Mouse (Mus musculus): ENCODE results near the gene Cnn1. TPM values are rescaled to one million over a fixed set of nuclear protein-coding genes. Genes with fewer than 3 reads are reported as not detected.

Gene Cnn1
- total and polyA plus RNA-seq, 3 experiments = 8.4 to 26.5 (median 8.6) TPM

GRCm38 (mm10) chr9:22089986-22090385 lies 9.0 kb upstream of the Cnn1 start:
- 69% methylated on average over 7 of the region's 7 CpGs for WGBS
- Histone ChIP-seq H3K36me3 (ENCODE audit: control insufficient read depth, insufficient read depth, low read length) (no peaks in the 10 kb centered on the region), H3K4me3 (no peak overlapping the region), H3K9ac (ENCODE audit: low read depth, low read length) (no peak overlapping the region), H3K27me3 (ENCODE audit: control insufficient read depth, insufficient read depth, low read length) (no peaks in the 10 kb centered on the region), H3K79me2 (replicated peaks; ENCODE audit: control insufficient read depth, insufficient read depth, low read length) (no peaks in the 10 kb centered on the region), H3K27ac (no peak overlapping the region), H3K4me1 (ENCODE audit: control insufficient read depth, insufficient read depth, low read length) (peaks cover 1% of the 10 kb centered on the region; the same call in 1 of the 2 replicates)
- TF ChIP-seq POLR2A (IDR thresholded peaks at IDR 0.05; ENCODE audit: insufficient read depth, low read depth, low read length) (no peak), CTCF (IDR thresholded peaks at IDR 0.05) (no peak), EP300 (IDR thresholded peaks at IDR 0.05; ENCODE audit: insufficient read depth, low read depth, low read length) (no peak)
- intact Hi-C loops (cut with DNase I) = no loop called here
- no peak for DNase-seq

GRCm38 (mm10) chr9:22092746-22093145 lies 6.3 kb upstream of the Cnn1 start:
- H3K27ac ChIP-seq = no peak overlapping the region
- H3K4me1 ChIP-seq (ENCODE audit: control insufficient read depth, insufficient read depth, low read length) = peaks cover 3% of the 10 kb centered on the region
- H3K36me3 ChIP-seq (ENCODE audit: control insufficient read depth, insufficient read depth, low read length) = no peaks in the 10 kb centered on the region
- intact Hi-C loops (cut with DNase I) = no loop called here
- H3K4me3 ChIP-seq = no peak overlapping the region
- H3K9ac ChIP-seq (ENCODE audit: low read depth, low read length) = no peak overlapping the region
- no peaks in the 10 kb centered on the region for H3K79me2 ChIP-seq (replicated peaks; ENCODE audit: control insufficient read depth, insufficient read depth, low read length)
- no peak for DNase-seq
- 86% methylated on average over 6 of the region's 6 CpGs for WGBS
- TF ChIP-seq POLR2A (IDR thresholded peaks at IDR 0.05; ENCODE audit: insufficient read depth, low read depth, low read length) (no peak), EP300 (IDR thresholded peaks at IDR 0.05; ENCODE audit: insufficient read depth, low read depth, low read length) (no peak), CTCF (IDR thresholded peaks at IDR 0.05) (no peak)
- H3K27me3 ChIP-seq (ENCODE audit: control insufficient read depth, insufficient read depth, low read length) = no peaks in the 10 kb centered on the region

- H3K36me3 ChIP-seq (ENCODE audit: control insufficient read depth, insufficient read depth, low read length) = no peaks in the 10 kb centered on the region
- no peaks in the 10 kb centered on the region for H3K79me2 ChIP-seq (replicated peaks; ENCODE audit: control insufficient read depth, insufficient read depth, low read length)
- H3K4me3 ChIP-seq = peak overlapping the region; percentile 48
- intact Hi-C loops (cut with DNase I) = loop anchor here (5.0 kb wide), 1 partner anchor 46 kb away; no protein-coding TSS in a partner anchor
- WGBS = 1% methylated on average over 24 of the region's 24 CpGs
- H3K4me1 ChIP-seq (ENCODE audit: control insufficient read depth, insufficient read depth, low read length) = peaks cover 3% of the 10 kb centered on the region
- peaks cover 2% of the 10 kb centered on the region; the same call in 1 of the 2 replicates for H3K27me3 ChIP-seq (ENCODE audit: control insufficient read depth, insufficient read depth, low read length)
- peak; percentile 88 to 90 for DNase-seq
- peak overlapping the region; percentile 45 for H3K9ac ChIP-seq (ENCODE audit: low read depth, low read length)
- H3K27ac ChIP-seq = peak overlapping the region; percentile 26; the same call in 1 of the 2 replicates
- TF ChIP-seq EP300 (IDR thresholded peaks at IDR 0.05; ENCODE audit: insufficient read depth, low read depth, low read length) = no peak
- TF ChIP-seq CTCF (IDR thresholded peaks at IDR 0.05) = peak; percentile 92
These were observed 3.1 kb upstream of the Cnn1 start for GRCm38 (mm10) chr9:22095854-22096307.

DNA sequence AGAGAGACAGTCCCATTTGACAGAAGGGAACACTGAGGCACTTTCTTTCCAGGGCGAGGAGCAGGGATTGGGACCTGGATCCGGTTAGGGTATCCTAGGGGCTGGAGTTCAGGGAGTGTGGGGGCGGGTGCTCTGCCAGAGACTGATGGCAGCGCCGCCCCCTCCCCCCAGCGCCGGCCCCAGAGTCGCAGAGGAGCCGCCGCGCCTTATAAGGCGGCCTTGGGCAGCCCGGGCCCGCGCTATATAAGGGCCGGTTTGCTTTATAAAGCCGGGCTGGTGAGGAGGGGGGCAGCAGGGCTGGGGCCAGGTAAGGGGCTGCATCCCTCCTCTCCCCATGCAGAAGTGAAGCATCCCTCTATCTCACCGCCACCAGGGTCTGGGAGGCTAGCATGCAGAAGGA lies 906 bp downstream of the Cnn1 start:
- Histone ChIP-seq H3K4me3 (no peak overlapping the region), H3K79me2 (replicated peaks; ENCODE audit: control insufficient read depth, insufficient read depth, low read length) (no peaks in the 10 kb centered on the region), H3K9ac (ENCODE audit: low read depth, low read length) (no peak overlapping the region), H3K36me3 (ENCODE audit: control insufficient read depth, insufficient read depth, low read length) (no peaks in the 10 kb centered on the region), H3K27me3 (ENCODE audit: control insufficient read depth, insufficient read depth, low read length) (peaks cover 2% of the 10 kb centered on the region; the same call in 1 of the 2 replicates), H3K27ac (no peak overlapping the region), H3K4me1 (ENCODE audit: control insufficient read depth, insufficient read depth, low read length) (peaks cover 3% of the 10 kb centered on the region)
- TF ChIP-seq CTCF (IDR thresholded peaks at IDR 0.05) = no peak
- no peak for TF ChIP-seq POLR2A (IDR thresholded peaks at IDR 0.05; ENCODE audit: insufficient read depth, low read depth, low read length)
- TF ChIP-seq EP300 (IDR thresholded peaks at IDR 0.05; ENCODE audit: insufficient read depth, low read depth, low read length) = no peak
- DNase-seq = no peak
- 5% methylated on average over 18 of the region's 18 CpGs for WGBS
- intact Hi-C loops (cut with DNase I) = loop anchor here (5.0 kb wide), 1 partner anchor 42 kb away; no protein-coding TSS in a partner anchor

- no peaks in the 10 kb centered on the region for H3K36me3 ChIP-seq (ENCODE audit: control insufficient read depth, insufficient read depth, low read length)
These were observed 9.2 kb downstream of the Cnn1 start for GRCm38 (mm10) chr9:22108194-22108593.

DNA sequence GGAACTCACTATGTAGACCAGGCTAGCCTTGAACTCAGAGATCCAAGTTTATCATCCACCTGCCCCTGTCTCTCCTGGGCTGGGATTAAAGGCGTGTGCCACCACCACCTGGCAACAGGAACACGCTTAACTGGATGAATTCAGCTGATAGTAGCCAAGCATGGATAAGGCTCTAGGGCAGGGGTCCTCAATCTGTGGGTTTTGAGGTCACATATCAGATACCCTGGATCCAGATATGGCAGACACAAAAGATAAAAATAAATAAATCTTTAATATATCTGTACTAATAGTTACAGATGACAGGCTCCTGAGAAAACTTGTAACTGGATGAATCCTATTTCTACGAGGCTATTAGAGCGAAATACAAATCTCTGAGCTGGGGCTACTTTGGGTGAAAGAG lies 16.6 kb downstream of the Cnn1 start:
- 88% methylated on average over 4 of the region's 4 CpGs for WGBS
- TF ChIP-seq POLR2A (IDR thresholded peaks at IDR 0.05; ENCODE audit: insufficient read depth, low read depth, low read length) = no peak
- TF ChIP-seq EP300 (IDR thresholded peaks at IDR 0.05; ENCODE audit: insufficient read depth, low read depth, low read length) = no peak
- no peak for TF ChIP-seq CTCF (IDR thresholded peaks at IDR 0.05)
- Histone ChIP-seq H3K9ac (ENCODE audit: low read depth, low read length) (no peak overlapping the region), H3K4me3 (no peak overlapping the region), H3K4me1 (ENCODE audit: control insufficient read depth, insufficient read depth, low read length) (peaks cover 3% of the 10 kb centered on the region), H3K27me3 (ENCODE audit: control insufficient read depth, insufficient read depth, low read length) (no peaks in the 10 kb centered on the region), H3K36me3 (ENCODE audit: control insufficient read depth, insufficient read depth, low read length) (no peaks in the 10 kb centered on the region), H3K79me2 (replicated peaks; ENCODE audit: control insufficient read depth, insufficient read depth, low read length) (no peaks in the 10 kb centered on the region), H3K27ac (no peak overlapping the region)
- DNase-seq = no peak
- intact Hi-C loops (cut with DNase I) = loop anchor here (2.0 to 10.0 kb wide), 2 partner anchors 45 to 111 kb away; partner anchors contain the start of genes Ccdc151, Gm49318, Prkcsh and Zfp653

More at GRCm38 (mm10) chr9:22108194-22108593, 9.2 kb downstream of the Cnn1 start:
- H3K27ac ChIP-seq = no peak overlapping the region
- intact Hi-C loops (cut with DNase I) = no loop called here
- no peaks in the 10 kb centered on the region for H3K27me3 ChIP-seq (ENCODE audit: control insufficient read depth, insufficient read depth, low read length)
- 88% methylated on average over 9 of the region's 9 CpGs for WGBS
- no peak overlapping the region for H3K9ac ChIP-seq (ENCODE audit: low read depth, low read length)
- H3K79me2 ChIP-seq (replicated peaks; ENCODE audit: control insufficient read depth, insufficient read depth, low read length) = no peaks in the 10 kb centered on the region
- H3K4me3 ChIP-seq = no peak overlapping the region
- H3K4me1 ChIP-seq (ENCODE audit: control insufficient read depth, insufficient read depth, low read length) = no peaks in the 10 kb centered on the region
- no peak for DNase-seq
- TF ChIP-seq CTCF (IDR thresholded peaks at IDR 0.05) = no peak
- TF ChIP-seq EP300 (IDR thresholded peaks at IDR 0.05; ENCODE audit: insufficient read depth, low read depth, low read length) = no peak
- TF ChIP-seq POLR2A (IDR thresholded peaks at IDR 0.05; ENCODE audit: insufficient read depth, low read depth, low read length) = no peak
